Mouse (Mus musculus): ENCODE measurements around the gene Trmt112. TPM values are rescaled to one million over a fixed set of nuclear protein-coding genes. Genes with fewer than 3 reads are reported as not detected.

Trmt112 gene
- polyA plus RNA-seq, 1 experiment from 2014 or later = 148 TPM

DNA sequence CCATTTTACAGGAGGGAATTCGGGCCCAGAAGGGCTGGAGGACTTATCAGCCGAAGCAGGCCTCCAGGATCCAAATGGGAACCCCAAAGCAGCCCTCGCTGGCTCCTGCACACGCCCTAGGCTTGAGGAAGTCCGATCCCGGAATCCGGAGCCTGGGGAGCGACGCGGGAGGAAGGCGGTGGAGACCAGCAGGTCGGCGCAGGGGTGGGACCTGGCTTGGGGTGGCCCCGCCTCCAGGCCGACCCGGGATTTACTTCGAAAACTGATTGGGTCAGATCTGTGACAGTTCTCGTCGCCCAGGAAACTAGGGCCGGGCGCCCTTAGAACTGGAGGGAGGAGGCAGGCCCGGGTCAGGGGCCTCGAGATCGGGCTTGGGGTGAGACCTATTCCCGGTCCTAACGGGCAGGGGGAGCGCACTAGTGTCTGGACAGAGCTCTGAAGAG is 32.8 kb downstream of the Trmt112 start, which contains the start of gene Gpr137:
Gene Gpr137 (minus strand): TSS at position 232 of the 443 bp plus-strand sequence.
- Histone ChIP-seq H3K27me3 (no peaks in the 10 kb centered on the region), H3K4me1 (peaks cover 33% of the 10 kb centered on the region), H3K36me3 (peaks cover 16% of the 10 kb centered on the region; the same call in 1 of the 2 replicates), H3K4me3 (replicated peaks) (peak within 1 kb of the TSS; percentile 88), H3K9me3 (replicated peaks) (no peaks in the 10 kb centered on the region), H3K4me2 (peak within 1 kb of the TSS; percentile 94), H3K27ac (peak within 1 kb of the TSS; percentile 99), H3K9ac (peak within 1 kb of the TSS; percentile 93)
- WGBS = under 1% methylated on average over 27 of the region's 27 CpGs
- ATAC-seq (replicated peaks; ENCODE audit: low FRiP score) = peak; percentile 93

DNA sequence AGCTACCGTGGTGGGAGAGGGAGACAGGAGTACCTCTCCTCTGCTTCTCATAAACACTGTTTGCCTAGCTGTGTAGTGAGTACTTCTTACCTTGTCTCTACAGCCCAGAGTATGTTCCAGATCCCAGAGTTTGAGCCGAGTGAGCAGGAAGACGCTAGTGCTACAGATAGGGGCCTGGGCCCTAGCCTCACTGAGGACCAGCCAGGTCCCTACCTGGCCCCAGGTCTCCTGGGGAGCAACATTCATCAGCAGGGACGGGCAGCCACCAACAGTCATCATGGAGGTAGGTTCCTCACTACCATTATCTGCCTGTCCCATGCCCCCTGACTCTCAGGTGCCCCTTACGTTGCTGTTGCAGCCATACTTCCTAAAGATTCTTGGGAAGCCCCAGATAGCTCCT is 33.3 kb downstream of the Trmt112 start:
- Histone ChIP-seq H3K9ac (peak overlapping the region; percentile 93), H3K27ac (peak overlapping the region; percentile 99), H3K4me1 (peaks cover 31% of the 10 kb centered on the region), H3K9me3 (replicated peaks) (no peaks in the 10 kb centered on the region), H3K36me3 (peaks cover 17% of the 10 kb centered on the region; the same call in 1 of the 2 replicates), H3K27me3 (no peaks in the 10 kb centered on the region), H3K4me3 (replicated peaks) (peak overlapping the region; percentile 88), H3K4me2 (peak overlapping the region; percentile 94)
- WGBS = 27% methylated on average over 5 of the region's 5 CpGs
- no peak for ATAC-seq (replicated peaks; ENCODE audit: low FRiP score)

DNA sequence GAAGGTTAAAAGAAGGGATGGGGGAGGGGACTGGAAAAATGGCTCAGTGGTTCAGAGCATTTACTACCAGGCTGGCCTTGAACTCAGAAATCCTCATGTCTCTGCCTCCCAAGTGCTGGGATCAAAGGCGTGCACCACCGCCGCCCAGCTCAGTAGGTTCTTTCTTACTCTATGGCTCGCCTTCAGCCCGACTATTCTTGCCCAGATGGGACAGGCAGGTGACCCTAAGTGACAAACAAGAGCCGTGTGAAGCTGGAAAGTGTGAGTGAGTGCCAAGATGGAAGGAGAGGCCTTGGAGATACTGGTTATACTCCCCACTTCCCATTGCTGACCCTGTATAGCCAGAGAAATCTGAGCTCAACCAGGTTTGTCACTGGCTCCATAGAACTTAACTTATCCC is 34.2 kb downstream of the Trmt112 start:
- no peak for ATAC-seq (replicated peaks; ENCODE audit: low FRiP score)
- peaks cover 17% of the 10 kb centered on the region; the same call in 1 of the 2 replicates for H3K36me3 ChIP-seq
- no peak overlapping the region for H3K4me2 ChIP-seq
- H3K4me3 ChIP-seq (replicated peaks) = no peak overlapping the region
- no peaks in the 10 kb centered on the region for H3K9me3 ChIP-seq (replicated peaks)
- H3K4me1 ChIP-seq = peaks cover 25% of the 10 kb centered on the region
- H3K27me3 ChIP-seq = no peaks in the 10 kb centered on the region
- H3K27ac ChIP-seq = no peak overlapping the region
- no peak overlapping the region for H3K9ac ChIP-seq
- 93% methylated on average over 6 of the region's 6 CpGs for WGBS

DNA sequence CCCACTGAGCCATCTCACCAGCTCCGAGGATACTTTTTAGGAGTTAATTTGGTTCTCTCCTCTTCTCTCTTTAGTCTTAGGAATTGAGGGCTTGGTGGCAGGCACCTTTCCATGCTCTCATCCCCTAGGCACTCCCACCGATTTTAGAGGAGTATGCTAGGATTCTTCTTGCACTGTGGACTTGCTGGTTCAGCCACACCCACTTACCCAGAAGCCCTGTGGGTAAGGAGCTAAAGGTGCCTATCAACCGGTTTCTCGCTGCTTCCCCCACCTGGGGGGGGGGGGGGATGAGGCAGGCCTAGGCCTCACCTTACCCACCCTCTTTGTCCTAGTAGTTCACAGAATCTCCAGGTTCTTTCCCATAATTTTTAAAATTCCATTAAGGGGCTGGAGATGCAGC is 38.2 kb downstream of the Trmt112 start:
- peaks cover 32% of the 10 kb centered on the region for H3K4me1 ChIP-seq
- no peak for ATAC-seq (replicated peaks; ENCODE audit: low FRiP score)
- no peak overlapping the region for H3K4me2 ChIP-seq
- H3K9me3 ChIP-seq (replicated peaks) = no peaks in the 10 kb centered on the region
- no peaks in the 10 kb centered on the region for H3K27me3 ChIP-seq
- peaks cover 17% of the 10 kb centered on the region; the same call in 1 of the 2 replicates for H3K36me3 ChIP-seq
- no peak overlapping the region for H3K4me3 ChIP-seq (replicated peaks)
- no peak overlapping the region for H3K9ac ChIP-seq
- WGBS = 56% methylated on average over 4 of the region's 4 CpGs
- no peak overlapping the region for H3K27ac ChIP-seq

DNA sequence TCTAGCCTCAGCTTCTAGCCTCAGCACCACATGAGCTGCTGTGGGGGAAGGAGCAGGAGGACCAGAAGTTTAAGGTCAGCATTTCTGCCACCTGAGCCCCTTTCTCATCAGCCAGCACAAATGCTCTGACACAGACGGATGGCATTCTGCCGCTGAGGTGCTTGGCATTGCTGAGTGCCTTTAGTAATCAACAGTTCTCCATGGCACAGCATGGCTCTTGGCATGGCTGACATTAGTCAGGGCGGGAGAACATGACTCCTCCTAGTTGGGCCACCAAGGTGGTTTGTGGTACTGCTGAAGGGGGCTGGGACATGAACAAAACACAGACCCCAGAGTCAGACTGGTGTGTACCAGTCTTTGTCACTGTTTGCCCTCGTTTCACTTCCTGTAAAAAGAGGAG is 38.7 kb downstream of the Trmt112 start:
- Histone ChIP-seq H3K4me1 (peaks cover 32% of the 10 kb centered on the region), H3K4me3 (replicated peaks) (no peak overlapping the region), H3K27me3 (no peaks in the 10 kb centered on the region), H3K27ac (no peak overlapping the region), H3K9me3 (replicated peaks) (no peaks in the 10 kb centered on the region), H3K36me3 (peaks cover 17% of the 10 kb centered on the region; the same call in 1 of the 2 replicates), H3K4me2 (no peak overlapping the region), H3K9ac (no peak overlapping the region)
- no peak for ATAC-seq (replicated peaks; ENCODE audit: low FRiP score)
- 80% methylated on average over 4 of the region's 4 CpGs for WGBS

DNA sequence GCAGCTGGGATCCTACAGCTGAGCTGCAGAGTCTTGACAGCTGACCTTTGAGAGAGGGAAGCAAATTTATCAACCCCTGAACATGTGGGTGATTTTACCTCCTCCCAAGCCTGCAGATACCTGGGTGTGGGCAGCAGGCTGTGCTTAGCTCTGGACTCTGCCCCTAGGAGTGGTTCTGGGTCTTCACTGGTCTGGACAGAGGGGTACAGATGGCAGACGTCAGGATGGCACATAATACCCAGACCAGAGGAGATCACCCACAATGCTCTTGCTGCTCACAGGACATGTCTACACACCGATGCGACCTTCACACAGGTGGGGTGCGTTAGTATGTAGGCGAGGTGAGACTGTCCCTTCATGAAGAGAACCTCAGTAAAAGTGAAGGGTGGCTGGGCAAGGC is 40.0 kb downstream of the Trmt112 start:
- 0 out of 2 replicates have a peak overlapping the region, but pooled peaks have one; percentile 54 for H3K4me3 ChIP-seq (replicated peaks)
- H3K4me1 ChIP-seq = peaks cover 29% of the 10 kb centered on the region
- no peaks in the 10 kb centered on the region for H3K27me3 ChIP-seq
- 85% methylated on average over 5 of the region's 5 CpGs for WGBS
- ATAC-seq (replicated peaks; ENCODE audit: low FRiP score) = no peak
- H3K9ac ChIP-seq = no peak overlapping the region
- H3K4me2 ChIP-seq = peak overlapping the region; percentile 92; the same call in 1 of the 2 replicates
- H3K27ac ChIP-seq = 0 out of 2 replicates have a peak overlapping the region, but pooled peaks have one; percentile 16
- peaks cover 26% of the 10 kb centered on the region for H3K36me3 ChIP-seq
- H3K9me3 ChIP-seq (replicated peaks) = no peaks in the 10 kb centered on the region

DNA sequence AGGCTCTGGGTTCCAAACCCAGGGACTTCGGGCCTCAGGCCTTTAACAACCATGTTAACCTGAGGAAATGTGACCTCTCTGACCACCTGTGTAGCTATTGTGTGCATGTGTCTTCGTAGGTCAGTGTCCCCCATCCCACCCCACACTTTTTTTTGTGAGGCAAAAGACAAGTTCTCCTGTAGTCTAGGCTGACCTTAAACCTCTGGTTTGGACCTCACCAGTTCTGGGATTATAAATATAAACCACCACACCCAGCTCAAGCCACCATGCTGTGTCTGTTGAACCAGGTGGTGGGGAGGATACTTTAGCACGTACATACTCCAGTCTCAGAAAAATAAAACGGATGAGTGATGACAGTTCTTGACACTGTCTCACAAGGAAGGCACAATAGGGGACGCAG is 40.5 kb downstream of the Trmt112 start:
- Histone ChIP-seq H3K36me3 (peaks cover 26% of the 10 kb centered on the region), H3K9me3 (replicated peaks) (no peaks in the 10 kb centered on the region), H3K4me1 (peaks cover 29% of the 10 kb centered on the region), H3K9ac (peak overlapping the region; percentile 68; the same call in 1 of the 2 replicates), H3K4me3 (replicated peaks) (peak overlapping the region; percentile 54), H3K4me2 (peak overlapping the region; percentile 92), H3K27me3 (no peaks in the 10 kb centered on the region), H3K27ac (peak overlapping the region; percentile 96)
- 54% methylated on average over 5 of the region's 5 CpGs for WGBS
- ATAC-seq (replicated peaks; ENCODE audit: low FRiP score) = no peak

DNA sequence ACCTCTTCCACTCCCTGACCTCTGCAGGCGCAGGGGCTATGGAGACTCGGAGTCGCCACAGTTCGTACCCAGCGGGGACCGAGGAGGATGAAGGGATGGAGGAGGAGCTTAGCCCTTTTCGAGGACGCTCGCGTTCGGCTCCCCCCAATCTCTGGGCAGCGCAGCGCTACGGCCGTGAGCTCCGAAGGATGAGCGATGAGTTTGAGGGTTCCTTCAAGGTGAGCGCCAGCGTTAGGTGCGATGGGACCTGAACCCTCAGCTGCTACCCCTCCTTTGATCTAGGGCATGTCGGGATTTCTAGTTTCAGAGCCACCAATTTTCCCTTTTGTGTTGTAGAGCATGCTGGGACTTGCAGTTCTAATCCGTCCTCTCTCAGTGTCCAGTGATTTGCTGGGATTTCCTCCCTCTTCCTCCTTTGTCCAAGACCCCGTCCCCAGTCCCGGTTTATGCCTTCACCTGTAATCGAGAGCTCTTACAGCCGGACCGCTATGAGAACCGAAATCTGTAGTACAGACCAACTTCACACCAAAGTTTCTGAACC is 41.2 kb downstream of the Trmt112 start:
- WGBS = under 1% methylated on average over 28 of the region's 28 CpGs
- peak overlapping the region; percentile 92 for H3K4me2 ChIP-seq
- peak overlapping the region; percentile 54 for H3K4me3 ChIP-seq (replicated peaks)
- peak overlapping the region; percentile 96 for H3K27ac ChIP-seq
- peaks cover 29% of the 10 kb centered on the region for H3K4me1 ChIP-seq
- no peaks in the 10 kb centered on the region for H3K9me3 ChIP-seq (replicated peaks)
- peak; percentile 38 for ATAC-seq (replicated peaks; ENCODE audit: low FRiP score)
- peak overlapping the region; percentile 68 for H3K9ac ChIP-seq
- no peaks in the 10 kb centered on the region for H3K27me3 ChIP-seq
- peaks cover 32% of the 10 kb centered on the region for H3K36me3 ChIP-seq

DNA sequence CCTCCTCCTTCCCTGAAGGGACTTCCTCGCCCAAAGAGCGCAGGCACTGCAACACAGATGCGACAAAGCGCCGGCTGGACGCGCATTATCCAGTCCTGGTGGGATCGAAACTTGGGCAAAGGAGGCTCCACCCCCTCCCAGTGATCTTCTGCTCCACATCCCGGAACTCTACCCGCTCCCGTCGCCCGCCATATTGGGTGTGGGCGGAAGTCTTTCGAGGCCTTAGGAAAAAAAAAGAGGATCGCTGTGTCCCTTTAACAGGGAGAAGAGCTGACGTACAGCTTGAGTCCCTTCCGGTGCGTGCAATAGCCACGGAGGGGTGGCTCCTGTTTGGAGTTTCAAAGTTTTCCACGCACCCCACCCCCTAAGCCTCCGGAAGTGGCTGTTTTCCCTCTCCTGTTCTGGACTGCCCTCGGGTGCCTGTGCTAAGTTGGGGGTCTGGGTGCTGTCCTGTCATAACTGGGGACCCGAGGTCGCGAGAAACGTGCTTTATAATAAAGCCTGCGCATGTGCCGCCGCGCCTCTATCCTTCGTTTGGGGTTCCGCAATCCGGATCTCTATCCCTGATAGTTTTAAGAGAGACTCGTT is 42.0 kb downstream of the Trmt112 start:
- Histone ChIP-seq H3K4me1 (peaks cover 29% of the 10 kb centered on the region), H3K27ac (peak overlapping the region; percentile 96), H3K4me2 (peak overlapping the region; percentile 92), H3K9me3 (replicated peaks) (no peaks in the 10 kb centered on the region), H3K4me3 (replicated peaks) (peak overlapping the region; percentile 54), H3K27me3 (no peaks in the 10 kb centered on the region), H3K36me3 (peaks cover 35% of the 10 kb centered on the region), H3K9ac (peak overlapping the region; percentile 68)
- ATAC-seq (replicated peaks; ENCODE audit: low FRiP score) = peak; percentile 81
- WGBS = under 1% methylated on average over 35 of the region's 35 CpGs

DNA sequence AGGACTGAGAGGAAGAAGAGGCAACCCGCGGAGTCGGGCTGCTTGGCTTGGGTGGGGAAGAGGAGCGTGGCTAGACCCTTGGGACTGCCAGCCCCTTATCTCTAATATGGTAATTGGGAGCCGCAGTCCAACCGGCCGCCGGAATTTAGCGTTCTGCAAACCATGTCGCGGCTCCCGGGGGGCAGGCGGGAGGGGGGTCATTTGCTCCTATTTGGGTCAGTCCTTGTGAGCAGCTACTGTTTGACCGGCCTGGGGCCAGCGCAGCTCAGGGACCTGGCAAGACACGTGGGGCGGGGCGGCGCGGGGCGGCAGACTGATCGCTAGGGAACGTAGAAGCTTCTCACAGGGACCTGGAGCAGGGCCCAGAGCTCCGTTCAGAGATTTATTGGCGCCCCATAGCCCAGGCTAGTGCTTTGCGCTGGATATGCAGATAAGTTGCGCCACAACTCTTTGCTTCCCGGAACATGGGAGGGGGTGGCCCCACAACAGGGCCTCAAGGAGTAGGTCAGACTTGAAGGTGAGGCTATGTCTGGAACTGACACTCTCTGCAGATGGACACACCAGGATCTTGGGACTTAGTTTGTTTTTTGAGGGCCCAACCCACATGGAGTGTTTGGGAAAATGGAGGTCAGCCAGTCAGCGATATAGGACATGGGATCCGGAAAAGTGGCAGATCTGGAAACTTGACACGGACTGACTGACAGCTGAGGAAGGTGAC is 42.7 kb downstream of the Trmt112 start:
- H3K9me3 ChIP-seq (replicated peaks) = no peaks in the 10 kb centered on the region
- peak overlapping the region; percentile 54 for H3K4me3 ChIP-seq (replicated peaks)
- H3K27ac ChIP-seq = peak overlapping the region; percentile 96
- H3K9ac ChIP-seq = peak overlapping the region; percentile 68
- peak overlapping the region; percentile 92 for H3K4me2 ChIP-seq
- H3K36me3 ChIP-seq = peaks cover 37% of the 10 kb centered on the region
- H3K4me1 ChIP-seq = peaks cover 29% of the 10 kb centered on the region
- ATAC-seq (replicated peaks; ENCODE audit: low FRiP score) = peak; percentile 40
- 1% methylated on average over 31 of the region's 31 CpGs for WGBS
- no peaks in the 10 kb centered on the region for H3K27me3 ChIP-seq

DNA sequence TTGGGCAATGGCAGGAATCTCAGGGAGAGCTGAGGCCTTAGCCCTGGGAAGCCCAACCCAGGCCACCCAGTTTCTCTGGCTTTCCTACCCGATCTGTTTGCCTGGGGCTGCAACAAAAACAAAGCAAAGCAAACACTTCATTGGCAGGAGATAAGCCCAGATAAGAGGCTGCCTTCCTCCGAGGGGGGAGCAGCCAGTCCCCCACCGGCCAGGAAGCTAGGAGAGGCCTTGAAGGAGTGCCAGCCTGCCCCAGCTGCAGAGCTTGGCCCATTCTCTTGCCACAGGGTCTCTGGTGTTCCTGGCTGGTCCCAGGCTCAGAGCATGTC is 43.2 kb downstream of the Trmt112 start:
- H3K9me3 ChIP-seq (replicated peaks) = no peaks in the 10 kb centered on the region
- peak overlapping the region; percentile 92 for H3K4me2 ChIP-seq
- H3K4me3 ChIP-seq (replicated peaks) = peak overlapping the region; percentile 54
- H3K36me3 ChIP-seq = peaks cover 41% of the 10 kb centered on the region
- WGBS = 8% methylated on average over 3 of the region's 3 CpGs
- H3K9ac ChIP-seq = peak overlapping the region; percentile 68
- H3K27me3 ChIP-seq = no peaks in the 10 kb centered on the region
- 0 out of 2 replicates have a peak, but pooled peaks have one; percentile 10 for ATAC-seq (replicated peaks; ENCODE audit: low FRiP score)
- H3K4me1 ChIP-seq = peaks cover 29% of the 10 kb centered on the region
- peak overlapping the region; percentile 96 for H3K27ac ChIP-seq

DNA sequence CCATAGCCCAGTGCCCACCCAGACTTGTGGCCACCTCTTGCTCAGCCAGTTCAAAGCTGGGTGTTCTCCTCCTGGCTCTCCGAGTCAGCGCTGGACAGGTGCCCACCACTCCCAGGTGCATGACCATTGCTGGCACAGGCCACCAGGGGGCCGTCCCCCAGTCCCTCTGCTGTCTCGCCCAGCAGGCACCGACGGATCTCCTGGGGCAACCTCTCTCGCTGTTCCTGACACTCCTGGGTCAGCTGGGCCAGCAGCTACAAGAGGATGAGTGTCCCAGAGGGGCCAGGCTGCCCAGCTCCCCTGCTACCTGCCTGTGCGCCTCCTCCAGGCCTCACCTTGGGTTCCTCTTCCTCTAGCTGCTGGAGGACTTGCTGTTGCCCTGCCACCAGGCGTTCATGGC is 44.5 kb downstream of the Trmt112 start:
- H3K4me1 ChIP-seq = peaks cover 29% of the 10 kb centered on the region
- WGBS = 50% methylated on average over 9 of the region's 9 CpGs
- no peak overlapping the region for H3K4me3 ChIP-seq (replicated peaks)
- H3K9me3 ChIP-seq (replicated peaks) = no peaks in the 10 kb centered on the region
- ATAC-seq (replicated peaks; ENCODE audit: low FRiP score) = no peak
- no peak overlapping the region for H3K27ac ChIP-seq
- H3K4me2 ChIP-seq = no peak overlapping the region
- H3K9ac ChIP-seq = no peak overlapping the region
- H3K27me3 ChIP-seq = no peaks in the 10 kb centered on the region
- H3K36me3 ChIP-seq = peaks cover 54% of the 10 kb centered on the region
